Mouse (Mus musculus): ENCODE results near the gene Arap2. TPM values are rescaled to one million over a fixed set of nuclear protein-coding genes. Genes with fewer than 3 reads are reported as not detected.
"Not testable (repeated sequence)": the region's sequence is repeated elsewhere in the genome, so short reads cannot be mapped to it uniquely, and the experiment has no call there.

Gene Arap2
- total RNA-seq, 2 experiments from 2014 or later, result 2.1 to 3.6 TPM

GRCm38 (mm10) chr5:62739451-62740415, 26.2 kb downstream of the Arap2 start:
- DNase-seq, result peak; percentile 6

- not testable (repeated sequence) for DNase-seq
These were observed 35.4 kb downstream of the Arap2 start for GRCm38 (mm10) chr5:62730573-62730972.

- no peak for DNase-seq
These were observed 40.4 kb downstream of the Arap2 start for GRCm38 (mm10) chr5:62725551-62725950.

- no peak for DNase-seq
These were observed 42.5 kb downstream of the Arap2 start for GRCm38 (mm10) chr5:62723261-62724105.

- no peak for DNase-seq
These were observed 49.5 kb downstream of the Arap2 start for GRCm38 (mm10) chr5:62716468-62716867.

- DNase-seq, result no peak
These were observed 50.0 kb downstream of the Arap2 start for GRCm38 (mm10) chr5:62715977-62716376.

GRCm38 (mm10) chr5:62715436-62715835, 50.5 kb downstream of the Arap2 start:
- DNase-seq, result no peak

- no peak for DNase-seq
These were observed 55.0 kb downstream of the Arap2 start for GRCm38 (mm10) chr5:62710955-62711354.

- no peak for DNase-seq
These were observed 59.1 kb downstream of the Arap2 start for GRCm38 (mm10) chr5:62706900-62707299.

- no peak for DNase-seq
These were observed 76.0 kb downstream of the Arap2 start for GRCm38 (mm10) chr5:62689965-62690364.

- DNase-seq, result no peak
These were observed 82.2 kb downstream of the Arap2 start for GRCm38 (mm10) chr5:62683751-62684150.

- no peak for DNase-seq
These were observed 82.8 kb downstream of the Arap2 start for GRCm38 (mm10) chr5:62683207-62683606.

- DNase-seq, result no peak
These were observed 88.6 kb downstream of the Arap2 start for GRCm38 (mm10) chr5:62677390-62677789.

- DNase-seq, result no peak
These were observed 93.1 kb downstream of the Arap2 start for GRCm38 (mm10) chr5:62672736-62673436.

GRCm38 (mm10) chr5:62665329-62665728, 100.6 kb downstream of the Arap2 start:
- DNase-seq, result no peak

GRCm38 (mm10) chr5:62664847-62665246, 101.1 kb downstream of the Arap2 start:
- no peak for DNase-seq

GRCm38 (mm10) chr5:62663206-62663605, 102.8 kb downstream of the Arap2 start:
- DNase-seq, result no peak

- DNase-seq, result no peak
These were observed 112.0 kb downstream of the Arap2 start for GRCm38 (mm10) chr5:62653924-62654323.

- no peak for DNase-seq
These were observed 123.6 kb downstream of the Arap2 start for GRCm38 (mm10) chr5:62642330-62642729.

GRCm38 (mm10) chr5:62640501-62640900, 125.5 kb downstream of the Arap2 start:
- no peak for DNase-seq

- DNase-seq, result no peak
These were observed 129.6 kb downstream of the Arap2 start for GRCm38 (mm10) chr5:62636341-62636740.

- DNase-seq, result no peak
These were observed 137.1 kb downstream of the Arap2 start for GRCm38 (mm10) chr5:62628901-62629300.

Measured in gastrocnemius, postnatal 10 days (tissue).